Mouse (Mus musculus): ENCODE data around the gene Kctd18.

Gene Kctd18

DNA sequence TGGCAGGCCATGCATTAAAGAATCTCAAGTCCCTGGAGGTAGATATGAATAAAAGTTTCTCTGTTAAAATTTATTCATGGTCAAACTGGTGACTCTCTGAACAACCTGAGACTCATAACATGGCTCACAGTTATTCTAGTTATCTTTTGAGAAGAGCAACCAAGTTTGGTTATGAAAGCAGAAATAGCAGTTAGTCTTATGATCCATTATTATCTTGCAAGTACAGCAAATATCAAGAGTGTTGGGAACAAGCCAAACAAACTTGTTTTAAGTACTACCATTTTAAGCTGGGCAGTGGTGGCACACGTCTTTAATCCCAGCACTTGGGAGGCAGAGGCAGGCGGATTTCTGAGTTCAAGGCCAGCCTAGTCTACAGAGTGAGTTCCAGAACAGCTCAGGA lies 27.5 kb downstream of the Kctd18 start:
- no peak for DNase-seq (ENCODE audit: low spot score in 2 of 2)

DNA sequence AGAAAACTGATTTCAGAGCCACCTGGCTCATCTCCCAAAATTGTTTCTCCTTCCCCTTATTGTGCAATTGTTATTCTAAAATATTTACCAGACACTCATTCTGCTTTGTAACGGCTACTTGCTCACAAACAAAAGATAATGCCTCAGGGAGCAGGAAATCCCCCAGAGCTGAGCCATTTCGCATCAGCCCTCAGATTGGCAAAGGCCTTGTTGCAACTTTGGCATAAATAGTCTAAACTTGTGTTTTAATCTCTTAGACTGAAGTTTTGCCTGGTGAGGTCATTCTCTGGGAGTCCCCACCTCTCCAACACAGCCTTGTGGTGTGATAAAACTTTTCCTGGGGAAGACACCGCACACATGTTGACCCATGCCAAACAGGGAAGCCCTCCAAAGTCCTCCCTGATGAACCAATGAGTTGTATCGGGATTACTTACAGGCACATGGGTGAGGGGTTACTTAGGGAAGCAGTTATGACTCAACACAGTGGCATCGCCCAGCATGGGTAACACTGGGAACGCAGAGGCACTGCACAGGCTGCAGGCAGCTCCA lies 29.6 kb downstream of the Kctd18 start:
- peak in 1 of 2 experiments; percentile 14 for DNase-seq (ENCODE audit: low spot score in 2 of 2)

DNA sequence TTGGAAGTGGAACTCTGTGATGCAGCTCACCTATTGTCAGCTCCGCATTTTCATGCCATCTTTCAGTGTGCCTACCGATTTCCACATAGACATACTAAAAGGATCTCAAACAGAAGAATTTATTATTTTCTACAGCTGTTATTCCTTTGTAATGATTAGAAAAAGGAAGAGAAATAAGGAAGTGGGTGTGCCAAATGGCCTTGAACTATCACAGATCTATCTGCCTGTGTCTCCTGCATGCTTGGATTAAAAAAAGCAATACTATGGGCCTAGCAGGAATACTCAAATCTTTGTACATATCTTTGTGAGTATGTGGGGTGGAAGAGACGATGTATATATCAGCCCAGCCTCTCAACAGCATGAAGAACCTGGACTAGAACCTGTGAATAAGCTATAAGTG lies 41.9 kb downstream of the Kctd18 start:
- no peak for DNase-seq (ENCODE audit: low spot score in 2 of 2)

DNA sequence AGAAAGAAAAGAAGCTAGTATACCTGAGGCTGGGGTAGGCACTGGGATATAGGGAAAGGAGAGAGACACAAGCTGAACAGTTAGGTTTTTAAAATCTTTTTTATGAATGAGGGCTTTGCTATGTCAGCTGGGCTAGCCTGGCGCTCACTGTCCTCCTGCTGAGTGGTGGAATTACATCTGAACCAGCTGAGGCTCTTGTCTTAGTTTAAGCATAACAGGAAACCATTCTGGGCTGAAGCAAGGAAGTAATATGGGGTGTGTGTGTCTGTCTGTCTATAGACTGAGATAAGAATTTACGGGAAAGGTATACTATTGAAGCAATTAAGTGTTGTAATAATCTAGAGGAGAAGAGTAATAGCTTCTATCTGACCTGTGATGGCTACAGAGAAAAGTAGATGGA lies 47.2 kb downstream of the Kctd18 start:
- no peak for DNase-seq (ENCODE audit: low spot score in 2 of 2)

DNA sequence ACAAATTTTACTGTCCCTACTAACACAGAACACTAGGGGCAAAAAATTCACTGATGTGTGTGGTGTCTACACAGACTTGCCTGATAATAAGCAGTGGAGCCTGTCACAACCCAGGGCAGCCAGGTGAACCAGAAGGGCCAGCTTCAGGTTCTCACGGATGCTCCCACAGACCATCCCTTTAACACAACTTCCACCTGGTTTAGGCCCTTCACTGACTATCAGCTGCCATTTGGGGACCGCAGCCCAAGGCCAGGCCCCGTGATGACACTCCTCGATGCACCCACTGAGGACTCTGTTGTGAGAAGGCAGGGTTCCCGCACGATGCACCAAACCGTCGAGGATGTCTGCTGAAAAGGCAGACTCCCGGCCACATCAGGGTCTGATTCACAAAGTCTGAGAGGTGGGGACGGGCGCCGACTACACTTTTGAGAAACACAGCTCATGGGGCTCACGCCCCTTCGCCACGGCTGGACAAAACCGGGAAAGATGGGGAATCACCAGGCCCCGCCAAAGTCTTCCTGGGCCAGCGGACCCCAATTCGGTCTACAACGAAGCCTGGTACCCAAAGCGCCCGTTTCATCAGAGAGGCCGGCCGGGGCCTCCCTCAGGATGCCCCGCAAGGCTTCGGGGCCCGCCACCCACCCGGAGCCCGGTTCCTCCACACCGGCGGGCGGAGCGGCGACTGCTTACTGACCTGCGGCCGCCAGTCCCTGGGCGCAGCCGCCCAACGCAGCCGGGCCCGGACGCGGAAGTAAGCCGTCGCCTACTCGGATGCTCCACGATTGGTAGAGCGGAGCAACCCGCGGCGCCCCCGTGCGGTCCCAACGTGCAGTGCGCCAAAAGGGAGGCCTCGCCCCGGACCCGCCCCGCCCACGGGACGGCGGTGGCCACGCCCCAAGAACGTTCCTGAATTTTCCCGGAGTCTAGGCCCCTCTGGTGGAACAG lies 49.2 kb downstream of the Kctd18 start:
- peak; percentile 96 to 97 for DNase-seq (ENCODE audit: low spot score in 2 of 2)

DNA sequence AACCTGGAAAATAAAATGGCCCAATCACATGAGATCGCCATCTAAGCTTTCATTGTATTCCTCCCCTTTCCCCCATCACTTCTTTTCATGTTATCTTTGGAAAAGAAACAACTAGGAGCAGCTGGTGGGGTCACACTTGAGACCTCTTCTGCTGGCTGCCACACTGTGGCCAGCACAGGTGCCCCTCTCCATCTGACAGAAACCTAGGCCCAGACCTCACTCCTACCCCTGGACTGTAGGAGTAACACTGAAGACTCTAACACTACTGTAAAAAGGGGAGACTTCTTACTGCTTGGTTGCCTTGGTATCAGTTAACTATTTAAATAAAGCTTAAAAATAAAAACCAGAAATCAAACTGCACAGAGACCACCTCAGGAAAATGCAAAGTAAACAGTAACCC lies 63.0 kb downstream of the Kctd18 start:
- DNase-seq (ENCODE audit: low spot score in 2 of 2): no peak

DNA sequence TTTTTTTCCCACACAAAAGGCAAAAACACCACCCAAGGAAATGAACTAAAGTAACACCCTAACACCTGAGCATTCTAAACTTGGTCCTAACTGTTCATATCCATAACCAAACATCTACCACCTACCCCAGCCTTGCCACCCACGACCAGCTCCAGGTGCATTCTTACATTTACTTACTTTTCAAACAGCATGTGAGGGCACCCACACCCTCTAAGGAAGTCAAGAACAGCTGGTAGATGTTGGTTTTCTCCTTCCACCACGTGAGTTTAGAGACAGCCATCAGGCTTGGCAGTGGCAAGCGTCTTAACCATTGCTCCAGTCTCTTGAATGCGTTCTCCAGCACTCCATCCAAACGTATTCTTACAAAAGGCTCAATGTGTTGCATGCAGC lies 64.4 kb downstream of the Kctd18 start:
- DNase-seq (ENCODE audit: low spot score in 2 of 2): no peak

DNA sequence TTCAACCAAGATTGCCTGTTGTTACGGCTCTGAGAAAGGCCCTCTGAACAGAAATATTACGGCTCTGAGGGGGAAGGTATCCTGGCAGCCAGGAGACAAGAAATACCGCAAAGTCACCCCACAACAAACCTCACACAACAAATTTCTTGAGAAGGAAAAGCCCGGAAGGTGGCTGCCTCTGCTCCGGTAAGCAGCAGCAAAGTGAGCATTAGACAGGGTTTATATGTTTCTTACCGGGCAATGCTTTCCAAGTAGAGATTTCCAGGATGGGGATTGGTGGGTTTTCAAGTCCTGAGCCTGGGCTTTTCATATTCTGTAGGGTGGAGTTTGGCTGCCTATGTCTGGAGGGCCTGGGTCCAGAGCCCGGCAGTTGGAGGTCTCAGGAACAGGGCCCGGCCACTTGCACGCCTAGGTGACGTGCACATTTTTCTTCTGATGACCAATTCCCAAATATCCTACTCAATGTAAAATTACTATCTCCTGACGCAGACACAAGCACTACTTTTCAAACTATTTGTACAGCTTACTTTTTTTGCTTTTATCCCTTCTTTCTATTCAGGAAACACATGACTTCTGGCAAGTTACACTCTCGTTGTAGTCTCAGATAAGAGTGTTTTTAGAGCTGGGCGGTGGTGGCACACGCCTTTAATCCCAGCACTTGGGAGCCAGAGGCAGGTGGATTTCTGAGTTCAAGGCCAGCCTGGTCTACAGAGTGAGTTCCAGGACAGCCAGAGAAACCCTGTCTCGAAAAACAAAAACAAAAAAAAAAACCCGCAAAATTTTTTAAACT lies 65.0 kb downstream of the Kctd18 start:
- no peak for DNase-seq (ENCODE audit: low spot score in 2 of 2)

DNA sequence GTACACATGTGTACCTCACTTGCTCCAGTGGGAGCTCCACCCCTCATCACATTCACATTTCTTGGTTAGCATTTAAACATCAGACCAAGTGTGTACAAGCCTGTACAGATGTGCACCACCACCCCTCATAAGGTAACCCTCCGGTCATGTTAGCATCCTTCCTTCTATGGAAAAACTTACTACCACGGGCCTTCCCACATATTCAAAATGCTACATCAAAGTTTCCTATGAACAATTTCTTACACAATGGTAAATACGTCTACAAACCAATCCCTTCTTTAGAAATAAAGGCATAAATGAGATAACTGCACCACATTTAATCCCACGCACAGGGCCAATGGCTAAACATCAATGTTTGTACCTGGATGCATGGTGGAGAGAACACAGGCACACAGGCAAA lies 66.2 kb downstream of the Kctd18 start:
- no peak for DNase-seq (ENCODE audit: low spot score in 2 of 2)

DNA sequence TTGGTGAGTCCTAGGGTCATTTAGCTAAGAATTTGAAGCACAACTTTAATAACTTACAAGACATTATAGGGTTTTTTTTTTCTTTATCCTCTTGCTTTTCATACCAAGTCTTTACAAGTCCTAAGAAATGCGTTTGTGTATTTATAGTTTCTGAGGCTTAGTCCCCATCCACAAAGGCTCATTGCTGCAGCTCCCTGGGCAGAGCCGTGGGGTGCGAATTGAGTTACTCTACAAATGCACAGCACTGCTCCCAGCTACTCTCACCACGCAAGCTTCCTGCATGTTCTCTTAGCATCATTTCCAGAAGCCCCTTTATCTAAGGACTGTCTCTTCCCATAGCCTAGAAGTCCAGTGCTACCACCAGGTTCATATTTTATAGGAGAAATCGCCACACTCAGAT lies 69.0 kb downstream of the Kctd18 start:
- no peak for DNase-seq (ENCODE audit: low spot score in 2 of 2)

DNA sequence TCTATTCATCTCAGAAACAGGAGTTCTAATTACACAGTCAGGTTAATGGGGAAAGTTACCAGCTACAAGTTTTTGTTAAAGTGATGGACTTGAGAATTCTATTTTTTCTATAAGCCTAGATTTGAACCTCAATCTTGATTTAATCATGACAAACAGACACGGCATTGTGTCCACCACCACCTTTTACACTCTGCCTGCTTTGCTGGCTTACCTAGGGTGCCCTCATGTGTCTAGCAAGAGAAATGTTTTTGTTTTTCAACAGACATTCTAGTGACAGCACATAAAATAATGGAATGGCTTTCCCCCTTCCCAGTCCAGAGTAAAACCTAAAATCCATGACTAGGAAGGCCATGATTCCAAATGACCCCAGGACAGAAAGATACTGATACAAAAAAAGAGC lies 69.6 kb downstream of the Kctd18 start:
- no peak for DNase-seq (ENCODE audit: low spot score in 2 of 2)

DNA sequence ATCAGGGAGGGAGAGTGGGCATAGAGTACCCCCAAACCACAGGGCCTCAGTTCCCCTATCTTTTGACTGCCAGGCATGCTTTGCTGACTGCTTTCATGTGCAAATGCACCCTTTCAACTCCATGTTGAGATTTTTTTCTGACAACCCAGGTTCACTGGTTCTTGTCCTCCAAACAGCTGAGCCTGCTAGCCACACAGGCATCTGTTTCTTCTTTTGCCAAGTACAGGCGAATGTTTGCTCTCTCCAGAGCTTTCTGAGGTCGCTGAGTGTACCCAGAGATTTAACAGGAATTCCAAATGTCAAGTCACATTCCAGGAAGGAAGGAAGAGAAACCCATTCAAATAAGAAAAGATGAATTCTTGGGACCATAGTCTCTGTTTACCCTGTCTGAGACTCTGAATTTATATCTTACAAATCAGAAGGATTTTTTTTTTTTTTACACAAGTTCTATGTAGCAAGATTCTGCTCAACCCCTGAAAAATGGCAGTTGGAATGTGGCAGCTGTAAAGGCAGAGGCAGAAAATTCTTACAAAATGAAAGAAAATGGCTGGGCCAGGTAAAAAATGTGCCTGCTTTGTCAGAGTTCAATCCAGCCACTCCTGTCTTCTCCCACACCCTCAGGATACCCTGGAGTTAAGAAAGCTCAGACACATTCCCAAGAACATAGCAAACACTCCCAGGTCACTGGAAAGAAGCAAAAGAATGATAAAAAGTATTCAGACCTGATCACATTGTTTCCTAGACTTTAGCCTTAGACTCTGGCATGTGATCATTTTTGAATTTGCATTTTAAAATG lies 71.0 kb downstream of the Kctd18 start:
- DNase-seq (ENCODE audit: low spot score in 2 of 2): no peak

DNA sequence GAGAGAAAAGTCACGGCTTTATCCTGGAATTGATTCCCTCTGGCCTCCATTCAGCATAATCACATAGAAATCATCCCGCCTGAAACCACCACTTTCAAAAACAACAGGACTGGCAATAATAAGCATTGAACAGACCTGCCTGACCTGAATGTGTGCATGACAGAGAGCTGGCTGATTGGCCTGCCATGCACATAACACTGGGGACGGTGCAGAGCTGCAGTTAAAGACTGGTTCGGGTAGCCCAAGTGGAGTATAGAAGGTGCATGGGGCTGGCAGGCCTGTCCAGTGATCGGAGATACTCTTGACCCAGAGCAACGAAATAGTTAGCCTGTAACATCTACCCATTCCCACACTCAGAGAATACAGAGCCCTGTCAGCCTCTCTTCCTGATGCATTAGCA lies 76.5 kb downstream of the Kctd18 start:
- no peak for DNase-seq (ENCODE audit: low spot score in 2 of 2)

DNA sequence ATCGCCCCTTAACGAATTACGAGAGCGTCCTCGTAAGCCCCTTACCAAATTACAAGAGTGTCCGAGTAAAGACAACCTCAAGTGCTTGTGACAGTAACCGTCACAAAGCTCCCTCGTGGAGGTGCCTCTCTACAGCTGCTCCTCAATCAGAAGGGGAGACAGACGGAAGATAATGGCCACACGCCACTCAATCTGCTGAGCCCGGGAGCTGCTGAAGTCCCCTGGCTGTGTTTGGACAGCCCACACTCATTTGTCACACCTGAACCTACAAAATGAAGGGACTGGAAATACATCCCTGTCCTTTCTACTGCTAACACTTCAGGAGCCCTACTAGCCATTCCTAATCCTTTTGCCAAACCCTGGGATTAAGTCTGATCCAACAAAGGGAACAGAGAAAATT lies 77.0 kb downstream of the Kctd18 start:
- DNase-seq (ENCODE audit: low spot score in 2 of 2): no peak

DNA sequence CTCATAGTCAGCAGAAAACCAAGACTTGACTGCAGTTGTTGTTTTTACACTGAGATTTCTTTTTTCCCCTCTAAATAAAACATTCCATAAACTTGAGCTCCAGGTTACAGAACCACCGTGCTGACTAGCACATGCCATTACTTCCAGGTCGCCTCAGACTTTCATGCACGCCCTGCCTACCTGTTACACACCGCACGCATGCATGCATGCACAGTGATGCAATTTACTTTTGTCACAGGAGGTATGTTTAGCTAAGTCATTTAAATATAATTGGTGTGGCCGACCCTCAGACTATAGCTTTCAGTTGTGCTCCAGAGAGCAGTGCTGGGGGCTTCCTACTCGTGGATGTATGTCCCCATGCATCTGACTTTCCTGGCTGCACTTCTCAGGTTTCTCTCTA lies 77.7 kb downstream of the Kctd18 start:
- no peak for DNase-seq (ENCODE audit: low spot score in 2 of 2)

DNA sequence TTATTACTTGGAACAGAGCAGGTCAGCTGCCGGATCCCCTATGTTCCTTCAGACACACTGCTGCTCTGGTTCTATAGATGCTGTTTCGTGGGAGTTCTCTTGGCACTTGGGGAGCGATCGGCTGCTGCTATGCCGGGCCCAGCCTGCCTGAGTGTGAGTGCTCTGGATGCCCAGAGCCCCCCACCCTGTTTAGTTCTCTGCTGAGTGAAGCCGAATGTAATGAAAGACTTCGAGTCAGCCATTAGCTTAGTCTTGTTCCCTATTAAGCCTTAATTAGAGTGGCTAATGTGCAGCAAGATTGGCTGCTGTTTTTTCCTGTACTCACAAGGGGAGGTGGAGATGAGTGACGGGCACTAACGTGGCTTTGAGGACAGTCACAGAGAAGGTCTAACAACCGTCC lies 78.1 kb downstream of the Kctd18 start:
- no peak for DNase-seq (ENCODE audit: low spot score in 2 of 2)

DNA sequence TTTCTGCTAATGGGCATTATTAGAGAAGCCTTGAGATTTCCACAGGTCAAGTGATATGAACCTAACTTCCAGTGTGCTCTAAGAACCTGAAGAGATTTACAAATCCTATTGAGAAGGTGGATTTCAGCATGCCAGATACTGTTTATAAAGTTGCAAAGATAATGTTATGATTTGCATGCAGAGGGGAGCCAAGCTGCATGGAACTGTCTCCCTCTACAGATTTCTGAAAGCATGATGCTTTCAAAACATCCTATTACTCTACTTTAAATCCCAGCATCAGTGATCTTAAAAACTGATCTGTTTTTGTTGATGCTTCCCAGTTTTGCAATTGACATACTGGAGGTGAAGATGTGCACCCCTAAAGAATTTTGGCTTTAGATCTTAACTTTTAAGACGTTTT lies 84.5 kb downstream of the Kctd18 start:
- DNase-seq (ENCODE audit: low spot score in 2 of 2): no peak

DNA sequence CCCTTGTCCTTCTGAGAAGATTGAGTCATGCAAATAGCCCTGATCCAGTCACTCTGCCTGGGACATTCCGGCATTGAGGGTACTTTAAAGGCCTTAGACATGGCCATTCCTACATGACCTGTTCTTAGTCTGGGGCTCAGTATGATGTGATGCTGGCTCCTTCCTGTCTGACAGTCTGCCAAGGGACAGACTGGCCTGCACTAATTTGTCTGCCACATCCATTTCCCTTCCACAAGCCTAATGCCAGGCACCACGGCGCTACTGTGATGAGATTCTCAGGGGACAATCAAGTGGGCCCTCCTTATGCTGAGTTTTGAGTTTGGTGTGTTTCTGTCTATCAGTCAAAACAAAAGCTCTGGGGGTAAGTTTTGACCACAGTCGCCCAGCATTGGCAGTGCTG lies 100.2 kb downstream of the Kctd18 start:
- DNase-seq (ENCODE audit: low spot score in 2 of 2): no peak

DNA sequence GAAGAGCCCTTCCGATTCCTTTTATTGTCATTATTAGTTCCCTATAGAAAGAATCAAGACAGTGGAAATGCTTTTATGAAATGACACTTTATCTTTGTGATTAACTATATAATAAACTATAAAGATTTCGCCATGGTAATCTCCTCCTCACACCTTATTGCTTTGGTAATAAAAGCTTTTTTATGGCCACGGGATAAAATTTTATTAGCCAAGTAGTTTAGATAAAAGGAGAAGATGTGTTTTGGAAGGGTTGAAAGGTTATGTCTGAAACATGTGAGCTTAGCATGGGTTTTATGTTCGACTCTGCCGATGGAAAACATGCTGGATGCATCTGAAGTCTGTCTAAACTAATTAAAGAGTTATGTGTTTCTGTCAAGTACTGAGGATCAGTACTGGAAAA lies 101.4 kb downstream of the Kctd18 start:
- no peak for DNase-seq (ENCODE audit: low spot score in 2 of 2)

DNA sequence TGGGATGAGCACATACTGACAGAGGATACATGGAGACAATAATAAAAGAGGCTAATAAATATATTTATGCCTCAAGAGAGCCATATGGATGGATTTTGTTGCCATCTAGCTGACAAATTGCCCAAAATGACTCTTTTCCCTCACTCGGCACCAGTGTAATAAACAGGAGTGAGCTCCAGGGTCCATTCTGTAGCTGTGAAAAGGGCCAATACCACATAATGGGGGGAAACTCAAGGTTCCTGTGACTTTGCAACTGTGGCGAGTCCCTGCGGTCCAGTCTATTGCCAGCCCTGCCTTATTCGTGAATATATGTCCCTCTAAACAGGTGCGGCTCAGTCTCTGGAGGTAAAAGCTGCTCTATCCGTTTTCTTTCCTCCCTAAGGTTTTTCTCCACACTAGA lies 107.2 kb downstream of the Kctd18 start:
- DNase-seq (ENCODE audit: low spot score in 2 of 2): no peak

DNA sequence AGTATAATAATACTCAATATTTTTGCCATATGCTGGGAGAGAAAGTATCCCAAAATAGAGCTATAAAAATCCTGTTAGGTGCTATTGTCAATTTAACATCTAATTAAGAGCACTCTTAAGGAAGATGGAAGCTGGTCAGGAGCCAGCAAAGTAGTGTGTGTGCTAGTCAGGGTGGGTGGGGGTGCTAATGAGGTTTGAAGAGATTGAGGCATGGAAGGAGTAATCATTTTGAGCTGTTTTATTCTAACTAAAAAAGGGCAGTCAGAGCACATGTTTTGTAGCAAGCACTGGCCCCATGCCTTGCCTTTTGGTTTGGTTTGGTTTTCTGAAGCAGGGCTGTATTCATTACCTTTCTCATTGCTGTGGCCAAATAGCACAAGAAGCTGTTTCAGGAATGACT lies 112.4 kb downstream of the Kctd18 start:
- DNase-seq (ENCODE audit: low spot score in 2 of 2): no peak

DNA sequence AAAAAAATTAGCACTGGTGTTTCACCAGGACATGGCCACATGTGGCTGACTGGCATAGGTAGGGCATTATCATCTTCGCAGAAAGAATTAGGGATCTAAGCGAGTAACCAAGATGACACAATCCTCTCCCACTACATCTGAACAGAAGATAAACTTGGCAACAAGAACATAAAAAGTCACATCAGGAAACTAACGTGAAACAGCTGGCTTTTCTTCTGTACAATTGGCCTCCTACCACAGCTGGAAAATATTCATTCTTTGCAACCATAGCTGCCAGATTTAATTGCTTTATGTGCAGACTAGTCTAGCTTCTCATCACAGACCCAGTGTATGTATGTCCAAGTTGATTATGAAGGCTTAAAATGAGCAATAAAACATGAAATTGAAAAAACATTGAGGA lies 112.8 kb downstream of the Kctd18 start:
- no peak for DNase-seq (ENCODE audit: low spot score in 2 of 2)

All from urinary bladder, postnatal 36 days (tissue).